Mouse (Mus musculus) lung, postnatal 25 days (tissue): Measurements from ENCODE around the gene Pex14.

Experiments
- DNase-seq: peaks from one replicate; pipeline ENCODE4 v3.0.0; 2022; ENCODE audit warnings: low spot score

Gene Pex14

GRCm38 (mm10) chr4:148952328-148953222 lies 147.1 kb downstream of the Pex14 start:
- DNase-seq = no peak

DNA sequence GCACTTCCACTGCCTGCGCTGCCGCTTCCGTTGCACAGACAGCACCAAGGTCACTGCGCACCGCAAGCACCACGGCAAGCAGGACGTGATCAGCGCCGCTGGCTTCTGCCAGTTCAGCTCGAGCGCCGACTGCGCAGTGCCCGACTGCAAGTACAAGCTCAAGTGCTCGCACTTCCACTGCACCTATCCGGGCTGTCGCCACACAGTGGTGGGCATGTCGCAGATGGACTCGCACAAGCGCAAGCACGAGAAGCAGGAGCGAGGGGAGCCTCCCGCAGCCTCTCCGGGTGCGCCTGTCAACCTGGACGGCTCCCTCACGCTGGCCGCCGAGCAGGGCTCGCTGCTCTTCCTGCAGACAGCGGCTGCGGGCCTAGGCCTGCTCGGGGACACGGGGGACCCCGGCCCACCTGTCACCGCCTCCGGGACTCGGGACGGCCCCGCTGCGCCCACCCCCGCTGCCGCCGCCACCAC lies 147.8 kb downstream of the Pex14 start:
- DNase-seq = no peak

DNA sequence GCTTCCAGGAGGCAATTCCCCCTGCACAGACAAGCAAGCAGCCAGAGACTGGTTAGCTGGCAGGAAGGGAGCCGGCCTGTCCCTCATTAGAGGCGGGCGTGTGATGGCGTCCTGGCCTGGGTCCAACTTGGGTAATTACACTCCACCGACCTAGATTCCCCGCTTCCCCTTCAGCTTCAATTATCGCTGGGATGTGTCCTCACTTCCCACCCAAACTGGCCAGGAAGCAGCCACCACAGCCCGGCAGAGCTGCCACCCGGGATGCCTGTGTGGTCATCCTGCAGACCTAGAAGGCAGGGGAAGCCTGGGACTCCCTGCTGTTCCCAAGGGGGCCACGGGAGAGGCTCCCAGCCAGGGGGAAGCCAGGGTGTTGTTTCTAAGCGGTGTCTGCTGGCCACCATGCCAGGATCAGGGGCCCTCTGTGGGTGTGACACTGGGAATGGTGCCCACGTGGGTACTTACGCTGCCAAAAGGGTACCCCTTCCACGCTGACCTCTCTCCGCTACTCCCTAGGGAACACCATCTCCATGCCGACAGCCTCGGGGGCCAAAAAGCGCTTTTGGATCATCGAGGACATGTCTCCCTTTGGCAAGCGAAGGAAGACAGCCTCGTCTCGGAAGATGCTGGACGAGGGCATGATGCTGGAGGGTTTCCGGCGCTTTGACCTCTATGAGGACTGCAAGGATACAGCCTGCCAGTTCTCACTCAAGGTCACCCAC lies 148.6 kb downstream of the Pex14 start:
- DNase-seq = peak; percentile 76

DNA sequence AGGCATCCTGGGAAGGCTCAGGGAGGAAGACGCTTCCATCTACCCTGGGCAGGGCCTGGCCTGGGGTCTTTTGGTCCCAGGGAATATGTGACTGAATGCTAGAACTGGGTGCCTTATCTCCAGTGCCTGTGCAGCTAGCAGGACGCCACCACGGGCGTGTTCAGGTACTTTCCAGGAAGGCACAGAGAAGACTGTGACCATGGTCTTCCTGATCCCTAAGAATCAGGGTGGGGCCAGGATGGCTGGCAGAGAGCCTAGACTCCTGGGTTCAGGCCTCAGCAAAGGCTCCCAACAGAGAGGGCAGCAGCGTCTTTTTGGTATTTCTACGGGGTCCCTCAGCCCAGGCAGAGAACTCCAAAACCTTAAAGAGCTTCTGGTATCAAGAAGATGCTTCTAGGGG lies 149.2 kb downstream of the Pex14 start:
- DNase-seq = peak; percentile 34

DNA sequence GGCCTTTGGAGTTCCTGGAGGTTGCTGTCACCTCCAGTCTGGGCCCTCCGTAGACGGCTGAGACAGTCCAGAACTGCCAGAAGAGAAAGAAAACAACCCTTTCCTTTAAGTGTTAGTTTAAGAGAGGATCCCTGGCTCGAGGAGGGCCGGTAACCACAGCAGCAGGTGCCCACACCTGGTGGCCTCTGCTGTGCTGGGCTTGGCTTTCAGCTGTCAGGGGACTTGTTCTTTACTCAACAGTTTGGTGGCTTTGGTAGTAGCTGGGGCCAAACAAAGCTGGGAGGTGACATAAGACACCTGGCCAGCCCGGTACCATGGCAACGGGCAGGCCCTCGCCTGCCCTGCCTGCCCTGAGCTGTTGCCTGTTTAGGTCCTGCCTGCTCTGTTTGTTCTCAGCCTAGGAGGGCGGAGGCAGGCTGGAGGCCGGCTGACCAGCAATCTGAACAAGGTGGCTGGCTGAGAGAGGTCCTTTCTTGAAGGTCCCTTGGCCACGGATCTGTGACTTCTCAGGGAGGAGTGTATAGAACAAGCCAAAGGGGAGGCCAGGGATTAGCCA lies 151.8 kb downstream of the Pex14 start:
- peak; percentile 74 for DNase-seq

DNA sequence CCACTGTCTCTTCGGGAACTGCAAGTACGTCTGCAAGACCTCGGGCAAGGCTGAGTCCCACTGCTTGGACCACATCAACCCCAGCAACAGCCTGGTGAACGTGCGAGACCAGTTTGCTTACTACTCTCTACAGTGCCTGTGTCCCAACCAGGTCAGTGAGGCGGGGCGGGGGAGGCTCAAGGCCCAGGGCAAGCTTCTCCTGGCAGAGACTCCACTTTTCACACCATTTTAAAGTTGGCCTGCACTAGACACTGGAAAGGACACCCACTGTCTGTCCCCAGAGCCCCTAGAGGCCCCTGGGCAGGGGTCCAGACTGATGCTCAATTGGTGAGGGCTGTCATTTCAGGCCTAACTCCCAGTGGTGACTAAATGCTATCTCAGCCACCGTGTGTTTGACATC lies 153.6 kb downstream of the Pex14 start:
- no peak for DNase-seq

DNA sequence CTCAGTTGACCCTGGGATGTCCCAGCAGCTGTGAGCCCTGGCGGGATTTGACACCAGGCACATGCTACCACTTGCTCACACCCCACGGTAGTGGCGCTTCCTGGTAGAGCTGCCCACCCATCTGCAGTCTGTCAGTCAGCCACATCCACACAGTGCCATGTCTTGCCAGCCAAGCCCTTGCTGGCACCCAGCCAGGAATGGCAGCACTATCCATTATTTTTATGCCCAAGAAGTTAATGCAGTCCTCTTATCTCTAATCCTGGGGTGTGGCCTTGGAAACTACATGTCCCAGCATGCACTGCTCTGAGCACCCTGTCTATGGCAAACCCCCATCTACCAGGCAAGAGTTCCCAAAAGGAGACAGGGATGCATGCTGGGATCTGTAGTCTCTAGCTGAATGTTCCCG lies 154.2 kb downstream of the Pex14 start:
- DNase-seq = no peak

GRCm38 (mm10) chr4:148943099-148943498 lies 156.6 kb downstream of the Pex14 start:
- no peak for DNase-seq

DNA sequence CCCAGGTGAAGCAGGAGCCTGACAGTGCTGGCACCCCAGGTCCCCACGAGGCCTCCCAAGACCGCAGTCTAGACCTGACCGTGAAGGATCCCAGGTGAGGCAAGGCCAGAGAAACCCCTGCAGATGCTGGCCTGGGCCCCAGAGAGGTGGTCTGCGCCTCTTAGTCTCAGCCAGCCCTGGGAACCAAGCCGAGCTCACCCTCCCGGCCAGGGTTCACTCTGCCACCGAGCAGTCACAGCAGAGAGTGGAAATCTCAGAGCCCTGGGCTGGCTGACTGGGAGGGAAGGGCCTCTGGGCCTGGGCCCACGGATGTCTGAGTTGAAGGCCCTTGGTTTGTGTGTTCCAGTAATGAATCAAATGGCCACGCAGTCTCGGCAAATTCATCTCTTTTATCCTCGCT lies 158.4 kb downstream of the Pex14 start:
- no peak for DNase-seq

GRCm38 (mm10) chr4:148940674-148941211 lies 158.9 kb downstream of the Pex14 start:
- peak; percentile 89 for DNase-seq

DNA sequence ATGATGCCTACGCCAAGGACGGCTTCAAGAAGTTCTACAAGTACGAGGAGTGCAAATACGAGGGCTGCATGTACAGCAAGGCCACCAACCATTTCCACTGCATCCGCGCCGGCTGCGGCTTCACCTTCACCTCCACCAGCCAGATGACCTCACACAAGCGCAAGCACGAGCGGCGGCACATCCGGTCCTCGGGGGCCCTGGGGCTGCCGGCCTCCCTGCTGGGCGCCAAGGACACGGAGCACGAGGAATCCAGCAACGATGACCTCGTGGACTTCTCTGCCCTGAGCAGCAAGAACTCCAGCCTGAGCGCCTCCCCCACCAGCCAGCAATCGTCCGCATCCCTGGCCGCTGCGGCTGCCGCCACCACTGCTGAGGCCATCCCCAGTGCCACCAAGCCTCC lies 161.1 kb downstream of the Pex14 start:
- no peak for DNase-seq

DNA sequence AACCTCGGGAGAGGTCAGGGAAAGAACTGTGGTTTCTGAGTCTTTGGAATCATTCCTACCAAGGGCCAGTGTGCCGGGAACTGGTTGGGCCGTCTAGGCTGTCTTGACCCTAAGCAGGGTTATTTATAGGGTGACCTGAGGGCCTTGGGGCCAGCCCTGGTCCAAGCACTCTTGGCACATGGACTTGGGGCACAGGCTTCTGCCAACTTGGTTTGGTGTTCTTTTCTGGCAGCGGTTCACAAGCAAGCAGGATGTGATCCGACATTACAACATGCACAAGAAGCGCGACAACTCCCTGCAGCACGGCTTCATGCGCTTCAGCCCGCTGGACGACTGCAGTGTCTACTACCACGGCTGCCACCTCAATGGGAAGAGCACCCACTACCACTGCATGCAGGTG lies 162.9 kb downstream of the Pex14 start:
- DNase-seq = peak; percentile 59

DNA sequence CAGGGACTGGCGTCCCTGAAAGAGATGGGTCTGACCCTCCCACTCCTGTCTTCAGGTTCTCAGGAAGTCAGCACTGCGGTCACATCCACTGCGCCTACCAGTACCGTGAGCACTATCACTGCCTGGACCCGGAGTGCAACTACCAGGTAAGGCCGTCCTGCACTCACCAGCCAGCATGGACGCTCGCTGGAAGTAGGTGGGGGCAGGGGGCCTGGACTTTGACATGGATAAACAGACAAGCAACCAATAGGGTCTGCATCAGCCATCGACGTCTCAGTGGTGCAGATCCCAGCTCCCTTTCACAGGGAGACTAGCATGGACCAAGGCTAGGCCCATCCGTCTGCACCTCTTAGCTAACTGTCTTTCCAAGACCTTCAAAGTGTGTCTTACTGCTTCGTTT lies 163.6 kb downstream of the Pex14 start:
- no peak for DNase-seq

DNA sequence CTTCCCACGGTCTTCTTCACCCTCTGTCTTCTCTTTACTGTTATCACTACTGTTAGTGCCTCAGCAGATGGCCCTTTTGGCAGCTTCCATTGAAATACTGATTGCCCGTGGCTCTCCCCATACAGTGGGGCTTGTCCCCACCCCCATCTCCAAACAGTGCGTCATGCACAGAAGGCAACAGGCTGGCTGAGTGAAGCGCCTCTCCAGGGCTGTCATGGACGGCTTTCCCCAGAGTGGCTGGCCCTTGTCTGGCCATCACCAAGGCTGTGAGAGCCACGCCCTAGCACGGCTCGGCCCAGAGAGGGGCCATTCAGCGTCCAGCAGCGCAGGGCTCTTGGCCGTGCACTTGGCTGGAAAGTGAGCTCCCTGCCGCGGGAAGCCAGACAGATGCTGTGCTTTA lies 164.5 kb downstream of the Pex14 start:
- peak; percentile 54 for DNase-seq

DNA sequence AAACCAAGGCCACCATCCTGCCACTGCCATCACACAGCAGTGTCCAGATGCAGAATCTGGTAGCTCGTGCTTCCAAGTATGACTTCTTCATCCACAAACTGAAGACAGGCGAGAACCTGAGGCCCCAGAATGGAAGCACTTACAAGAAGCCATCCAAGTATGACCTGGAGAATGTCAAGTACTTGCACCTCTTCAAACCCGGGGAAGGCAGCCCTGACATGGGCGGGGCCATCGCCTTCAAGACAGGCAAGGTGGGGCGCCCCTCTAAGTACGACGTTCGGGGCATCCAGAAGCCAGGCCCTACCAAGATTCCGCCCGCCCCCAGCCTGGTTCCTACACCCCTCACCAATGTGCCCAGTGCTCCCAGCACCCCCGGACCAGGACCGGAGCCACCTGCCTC lies 166.6 kb downstream of the Pex14 start:
- no peak for DNase-seq

DNA sequence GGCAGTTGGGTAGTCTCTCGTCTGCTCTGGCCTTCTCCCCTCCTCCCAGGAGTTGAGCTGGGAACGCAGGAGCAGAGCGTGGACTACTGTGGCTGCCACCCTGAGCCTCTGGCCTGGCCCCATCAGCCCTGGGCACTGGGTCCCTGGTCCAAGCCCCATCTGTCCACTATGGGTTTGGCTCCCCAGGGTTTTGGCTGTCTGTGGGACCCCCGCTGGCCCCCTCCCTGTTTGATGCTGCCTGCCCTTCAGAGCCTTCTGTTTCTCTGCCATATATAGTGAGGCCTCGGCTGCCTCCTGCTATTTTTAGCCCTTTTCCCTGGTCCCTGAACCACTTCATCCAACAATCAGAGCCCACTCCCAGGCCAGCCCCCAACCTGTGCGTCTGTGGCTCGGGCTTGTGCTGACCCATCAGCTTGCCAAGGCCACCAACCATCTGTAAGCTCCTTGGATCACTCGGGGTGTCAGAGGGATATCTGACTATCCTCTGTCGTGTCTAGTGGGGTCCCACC lies 168.9 kb downstream of the Pex14 start:
- no peak for DNase-seq

GRCm38 (mm10) chr4:148928876-148929275 lies 170.8 kb downstream of the Pex14 start:
- no peak for DNase-seq

- DNase-seq = no peak
Measured at GRCm38 (mm10) chr4:148928316-148928715, 171.4 kb downstream of the Pex14 start.

- DNase-seq = peak; percentile 76
Measured at GRCm38 (mm10) chr4:148926459-148926858, 173.2 kb downstream of the Pex14 start.

- DNase-seq = peak; percentile 86
Measured at GRCm38 (mm10) chr4:148925589-148926359, 173.9 kb downstream of the Pex14 start.

DNA sequence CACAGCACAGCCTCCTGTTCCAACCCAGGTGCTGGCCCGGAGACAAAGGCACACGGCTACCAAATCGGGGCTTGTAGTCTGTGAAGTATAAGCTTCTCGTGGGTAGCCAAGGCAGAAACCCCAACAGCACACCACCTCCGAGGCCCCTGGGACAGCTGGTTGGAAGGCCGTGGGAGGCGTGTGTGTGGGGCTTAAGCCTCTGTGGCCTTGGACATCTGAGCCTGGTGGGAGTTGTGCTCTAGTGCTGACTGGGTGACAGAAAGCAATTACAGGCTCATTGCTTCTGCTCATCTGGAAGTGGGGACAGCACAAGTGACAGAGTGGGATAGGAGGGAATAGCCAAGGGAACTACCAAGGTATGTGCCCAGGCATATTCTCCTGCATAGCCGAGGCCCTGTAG lies 175.7 kb downstream of the Pex14 start:
- no peak for DNase-seq

GRCm38 (mm10) chr4:148923414-148923813 lies 176.3 kb downstream of the Pex14 start:
- no peak for DNase-seq
